Mouse (Mus musculus) forebrain, embryonic 10.5 days (tissue): ENCODE measurements around the gene Scgn. TPM values are rescaled to one million over a fixed set of nuclear protein-coding genes. Genes with fewer than 3 reads are reported as not detected.

Experiments used
- DNase-seq: peaks from one replicate; pipeline ENCODE4 v3.0.0-alpha.2; 2017; ENCODE audit warnings: low spot score; ENCODE audit errors: extremely low spot score
- H3K27ac ChIP-seq: fragments of 300-500 bp; sonication (generic); 2 replicates; pipeline ENCODE4 v1.5.1; 2016; ENCODE audit warnings: mild to moderate bottlenecking
- H3K27me3 ChIP-seq: fragments of 300-500 bp; sonication (generic); 2 replicates; pipeline ENCODE4 v1.6.1; 2016; ENCODE audit warnings: mild to moderate bottlenecking; ENCODE audit not compliant: poor library complexity, severe bottlenecking
- H3K36me3 ChIP-seq: fragments of 300-500 bp; sonication (generic); replicated peaks from 2 replicates; pipeline ENCODE4 v1.6.1; 2016; ENCODE audit warnings: mild to moderate bottlenecking, moderate library complexity
- H3K4me1 ChIP-seq: fragments of 300-500 bp; sonication (generic); 2 replicates; pipeline ENCODE4 v1.6.1; 2016
- H3K4me3 ChIP-seq: fragments of 300-500 bp; sonication (generic); 2 replicates; pipeline ENCODE4 v1.5.1; 2016; ENCODE audit warnings: mild to moderate bottlenecking, moderate library complexity
- H3K9me3 ChIP-seq: fragments of 300-500 bp; sonication (generic); 2 replicates; pipeline ENCODE4 v1.6.1; 2016; ENCODE audit warnings: mild to moderate bottlenecking, moderate library complexity
- WGBS: fragments of 180-500 bp; shearing (Covaris S2); methylation state at CpG from one replicate; pipeline ENCODE4 v1.1.7; 2016; 5-methylcytosine and 5-hydroxymethylcytosine counted together
- polyA plus RNA-seq: library from polyadenylated mRNA; unstranded; fragments of >200 nt; fragmentation: Nextera tagmentation; extraction: Ambion mirVana; gene quantifications from 2 replicates; pipeline ENCODE4 v1.2.1, GENCODE M21; 2016

Gene Scgn
- polyA plus RNA-seq = 0.21 TPM in 1 of 2 replicates, not detected in the other

DNA sequence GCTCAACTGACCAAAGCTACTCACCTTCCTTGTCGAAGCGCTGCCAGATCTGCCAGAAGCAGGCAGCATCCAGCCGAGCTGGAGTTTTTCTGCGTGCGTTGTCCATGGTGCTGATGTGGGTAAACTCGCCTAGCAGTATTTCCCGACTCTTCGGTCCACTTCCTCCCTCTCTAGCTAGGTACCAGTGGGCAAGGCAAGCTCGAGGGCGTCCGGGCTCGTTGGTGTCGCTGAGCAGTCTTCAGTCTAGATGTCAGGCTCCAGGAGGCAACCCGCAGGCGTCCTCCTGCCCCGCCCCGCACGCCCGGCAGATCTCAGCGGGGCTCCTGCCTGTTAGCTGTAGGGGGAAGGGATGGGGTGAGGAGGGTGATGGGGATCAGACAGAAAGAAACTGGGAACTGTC, at the start of gene Scgn:
Gene Scgn, minus strand, starts transcription at position 287 of the 400 bp plus-strand sequence.
- Histone ChIP-seq H3K27me3 (peaks cover 47% of the 10 kb centered on the region), H3K36me3 (no peaks in the 10 kb centered on the region), H3K4me3 (peak within 1 kb of the TSS; percentile 31; the same call in 1 of the 2 replicates), H3K4me1 (peaks cover 12% of the 10 kb centered on the region), H3K27ac (no peak within 1 kb of the TSS), H3K9me3 (no peaks in the 10 kb centered on the region)
- under 1% methylated on average over 20 of the region's 20 CpGs for WGBS
- peak; percentile 69 for DNase-seq

DNA sequence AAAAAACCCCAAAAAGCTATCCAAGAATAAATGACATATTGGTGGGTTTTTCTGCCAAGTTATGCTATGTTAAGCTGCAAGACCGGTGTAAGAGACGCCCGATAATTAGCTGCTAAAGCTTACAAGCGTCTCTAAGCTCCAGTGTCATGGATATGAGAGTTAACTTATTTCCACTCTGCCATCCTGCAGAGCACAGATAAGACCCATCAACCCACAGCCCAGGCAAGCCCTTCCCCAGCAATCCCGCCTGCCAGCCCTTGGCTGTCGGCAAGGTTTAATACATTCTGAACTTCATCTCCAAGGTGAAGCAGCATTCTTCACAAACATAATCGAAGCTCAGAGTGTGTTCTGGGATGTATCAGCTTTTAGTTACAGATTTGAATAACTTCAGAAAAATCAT, 49.2 kb upstream of the Scgn start:
- Histone ChIP-seq H3K27ac (no peak overlapping the region), H3K27me3 (no peaks in the 10 kb centered on the region), H3K4me3 (no peak overlapping the region), H3K36me3 (peaks cover 9% of the 10 kb centered on the region; the same call in 1 of the 2 replicates), H3K9me3 (no peaks in the 10 kb centered on the region), H3K4me1 (peaks cover 8% of the 10 kb centered on the region; the same call in 1 of the 2 replicates)
- DNase-seq = no peak
- 84% methylated on average over 7 of the region's 7 CpGs for WGBS

DNA sequence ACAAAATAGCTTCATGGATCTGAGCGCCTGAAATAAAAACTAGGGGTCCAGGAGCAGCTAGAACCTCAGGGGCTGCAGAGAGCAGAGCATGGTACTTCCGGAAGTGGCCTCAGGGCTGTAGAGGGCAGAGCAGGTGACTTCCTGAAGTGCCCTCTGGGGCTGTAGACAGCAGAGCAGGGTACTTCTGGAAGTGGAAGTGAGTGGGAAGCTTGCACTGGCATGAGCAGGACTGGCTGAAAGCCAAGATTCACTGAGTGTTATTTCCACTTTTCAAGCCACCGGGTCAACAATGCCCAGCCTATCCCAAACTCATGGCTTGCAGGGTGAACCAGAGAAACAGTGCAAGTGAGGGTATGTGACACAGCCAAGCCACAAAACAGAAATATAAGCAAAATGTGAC, 46.5 kb upstream of the Scgn start:
- Histone ChIP-seq H3K4me3 (no peak overlapping the region), H3K27ac (no peak overlapping the region), H3K36me3 (peaks cover 5% of the 10 kb centered on the region; the same call in 1 of the 2 replicates), H3K9me3 (no peaks in the 10 kb centered on the region), H3K27me3 (no peaks in the 10 kb centered on the region), H3K4me1 (0 out of 2 replicates have a peak, but pooled peaks cover 2% of the 10 kb centered on the region)
- 90% methylated on average over 3 of the region's 3 CpGs for WGBS
- no peak for DNase-seq

DNA sequence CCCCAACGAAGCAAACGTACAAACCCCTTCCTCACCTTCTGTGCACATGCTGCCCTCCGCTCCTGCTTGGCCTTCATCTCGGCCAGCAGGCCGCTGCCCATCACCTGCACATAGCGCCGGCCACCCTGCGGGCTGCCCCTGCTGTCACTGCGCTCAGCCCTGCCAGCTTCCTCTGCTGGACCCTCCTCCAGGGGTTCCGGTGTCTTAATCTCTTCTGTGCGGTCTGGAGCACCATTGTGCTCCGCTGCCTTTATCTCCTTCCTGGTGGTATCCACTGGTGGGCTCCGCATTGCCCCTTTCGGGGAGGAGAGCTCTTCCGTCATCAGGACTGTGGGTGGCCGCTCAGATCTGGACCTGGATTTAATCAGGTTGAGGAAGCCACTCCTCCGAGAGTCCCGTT, 45.1 kb upstream of the Scgn start:
- no peak overlapping the region for H3K4me3 ChIP-seq
- H3K4me1 ChIP-seq = 0 out of 2 replicates have a peak, but pooled peaks cover 2% of the 10 kb centered on the region
- H3K36me3 ChIP-seq = peaks cover 5% of the 10 kb centered on the region; the same call in 1 of the 2 replicates
- 70% methylated on average over 18 of the region's 18 CpGs for WGBS
- no peak overlapping the region for H3K27ac ChIP-seq
- H3K9me3 ChIP-seq = no peaks in the 10 kb centered on the region
- no peaks in the 10 kb centered on the region for H3K27me3 ChIP-seq
- DNase-seq = no peak

DNA sequence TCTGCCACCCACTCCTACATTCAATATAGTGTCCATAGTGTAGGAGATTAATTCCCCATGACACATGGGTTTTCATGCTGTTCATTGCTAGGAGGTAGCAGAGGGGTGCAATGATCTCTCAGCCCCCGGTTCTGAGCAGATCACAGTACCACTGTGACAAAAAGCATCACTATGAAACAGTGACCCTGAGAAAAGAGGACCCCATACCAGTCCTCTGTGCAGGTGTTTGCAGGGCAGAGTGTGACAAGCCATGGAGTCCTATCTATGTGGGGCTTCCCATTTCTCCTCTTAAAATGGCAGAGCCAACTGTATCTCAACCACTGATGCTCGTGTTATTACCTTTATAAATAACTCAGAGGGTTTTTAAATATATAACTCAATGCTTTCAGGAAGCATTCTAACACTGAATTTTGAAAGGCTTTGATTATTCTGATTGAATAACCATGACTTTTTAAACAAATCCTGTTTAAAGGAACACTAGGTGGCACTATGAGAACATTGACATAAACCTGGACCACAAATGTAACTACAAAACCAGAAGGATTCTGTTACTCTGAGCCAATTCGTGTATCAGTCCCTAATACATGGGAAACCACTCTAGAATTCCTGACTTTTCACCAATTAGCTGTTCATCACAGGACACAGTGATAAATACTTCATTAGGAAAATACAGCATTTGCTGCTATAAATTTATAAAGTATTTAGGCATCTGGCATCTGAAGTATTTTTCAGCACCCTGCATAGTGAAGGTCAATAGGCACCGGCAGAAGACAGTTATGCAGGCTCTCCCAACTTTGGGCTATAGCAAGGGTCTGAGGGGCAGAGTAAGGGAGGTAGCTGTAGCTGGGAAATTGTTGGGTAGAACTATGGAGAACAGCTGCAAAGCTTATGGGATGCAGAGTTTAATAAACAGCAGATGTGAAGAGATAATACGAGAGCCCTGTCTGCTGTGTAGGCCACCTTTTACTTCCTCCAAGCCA, 36.5 kb upstream of the Scgn start:
- Histone ChIP-seq H3K4me1 (no peaks in the 10 kb centered on the region), H3K9me3 (no peaks in the 10 kb centered on the region), H3K27ac (no peak overlapping the region), H3K27me3 (no peaks in the 10 kb centered on the region), H3K4me3 (no peak overlapping the region), H3K36me3 (no peaks in the 10 kb centered on the region; the same call in 1 of the 2 replicates)
- no peak for DNase-seq
- WGBS = 76% methylated on average over 5 of the region's 5 CpGs

DNA sequence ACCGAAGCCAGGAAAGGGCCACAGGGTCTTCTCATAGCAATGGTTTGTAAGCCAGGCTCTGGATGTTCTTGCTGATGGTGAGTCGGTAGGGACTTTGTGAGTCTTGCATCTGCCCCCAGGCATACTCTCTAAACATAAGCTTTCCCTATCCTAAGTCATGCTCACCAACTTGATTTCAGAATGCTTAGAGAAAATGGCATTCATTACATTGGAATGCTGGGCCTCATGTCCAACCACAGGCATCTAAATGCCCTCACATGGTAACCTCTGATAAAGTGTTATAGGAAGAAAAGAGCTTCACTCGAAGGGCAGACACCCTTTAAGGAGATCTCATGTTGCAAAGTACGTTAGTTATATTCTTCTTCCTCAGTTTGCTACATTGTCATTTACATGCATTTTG, 27.5 kb upstream of the Scgn start:
- no peaks in the 10 kb centered on the region for H3K4me1 ChIP-seq
- H3K27me3 ChIP-seq = no peaks in the 10 kb centered on the region
- no peaks in the 10 kb centered on the region for H3K36me3 ChIP-seq
- H3K9me3 ChIP-seq = no peaks in the 10 kb centered on the region
- WGBS = 86% methylated on average over 4 of the region's 4 CpGs
- H3K27ac ChIP-seq = no peak overlapping the region
- no peak for DNase-seq
- H3K4me3 ChIP-seq = no peak overlapping the region

DNA sequence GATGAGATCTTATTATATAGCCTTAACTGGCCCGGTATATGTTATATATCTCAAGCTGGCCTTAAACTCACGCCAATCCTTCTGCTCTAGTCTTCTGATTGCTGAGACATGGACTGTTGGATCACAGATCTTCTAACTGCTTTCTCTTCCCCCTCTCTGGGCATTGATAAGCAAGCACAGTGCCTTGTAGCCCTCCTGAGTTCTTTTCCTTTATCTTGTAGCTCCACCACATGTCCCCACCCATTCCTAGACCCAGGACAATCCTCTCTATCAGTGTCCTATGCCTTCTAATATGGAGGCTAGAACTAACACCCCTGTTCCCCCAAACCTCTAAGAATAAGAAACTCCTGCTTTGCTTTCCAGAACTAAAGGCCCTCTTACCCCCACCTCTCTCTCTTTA, 14.5 kb upstream of the Scgn start:
- DNase-seq = no peak
- Histone ChIP-seq H3K9me3 (no peaks in the 10 kb centered on the region), H3K36me3 (no peaks in the 10 kb centered on the region), H3K4me3 (no peak overlapping the region), H3K27ac (no peak overlapping the region), H3K4me1 (no peaks in the 10 kb centered on the region), H3K27me3 (no peaks in the 10 kb centered on the region)
- WGBS = 85% methylated on average over 2 of the region's 2 CpGs

DNA sequence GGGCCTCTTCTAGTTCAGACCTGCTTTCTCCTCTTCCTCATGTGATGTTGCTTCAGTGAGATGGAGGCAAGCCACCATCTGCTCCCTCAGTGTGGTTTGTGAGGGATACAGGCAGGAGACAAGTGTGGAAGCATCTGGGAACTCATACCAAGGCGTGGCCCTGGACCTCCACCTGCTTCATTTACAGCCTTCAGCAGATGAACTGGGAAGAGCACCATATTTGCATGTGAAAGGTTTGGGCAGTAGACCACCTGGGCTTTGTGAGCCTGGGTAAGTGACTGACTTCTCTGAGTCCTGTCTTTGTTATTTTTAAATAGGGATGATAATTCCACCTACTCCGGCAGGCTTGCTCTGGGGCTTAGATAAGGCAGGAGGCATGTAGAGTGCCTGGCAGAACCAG, 10.8 kb upstream of the Scgn start:
- no peaks in the 10 kb centered on the region for H3K4me1 ChIP-seq
- H3K27ac ChIP-seq = no peak overlapping the region
- DNase-seq = no peak
- WGBS = 74% methylated on average over 2 of the region's 2 CpGs
- H3K4me3 ChIP-seq = no peak overlapping the region
- no peaks in the 10 kb centered on the region for H3K9me3 ChIP-seq
- no peaks in the 10 kb centered on the region for H3K27me3 ChIP-seq
- H3K36me3 ChIP-seq = no peaks in the 10 kb centered on the region

DNA sequence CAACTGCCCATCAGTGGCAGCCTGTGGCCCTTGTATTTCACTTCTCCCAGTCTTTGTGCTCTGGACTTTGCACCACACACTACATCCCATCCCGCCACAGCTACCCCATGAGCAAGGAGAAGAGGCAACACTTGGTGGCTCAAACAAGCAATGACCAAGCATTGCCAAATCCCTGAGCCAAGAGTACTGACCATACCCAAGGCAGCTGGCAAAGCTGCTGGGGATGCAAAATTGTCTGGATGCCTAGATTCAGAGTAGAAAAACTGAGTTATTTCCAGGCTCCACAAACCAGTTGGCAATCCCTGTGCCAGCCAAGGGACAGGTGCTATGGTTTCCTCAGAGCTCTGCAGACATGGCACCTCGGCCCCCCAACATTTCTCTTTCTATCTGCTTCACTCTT, 10.1 kb upstream of the Scgn start:
- WGBS = 77% methylated on average over 2 of the region's 2 CpGs
- no peaks in the 10 kb centered on the region for H3K27me3 ChIP-seq
- no peak overlapping the region for H3K4me3 ChIP-seq
- DNase-seq = no peak
- no peak overlapping the region for H3K27ac ChIP-seq
- no peaks in the 10 kb centered on the region for H3K36me3 ChIP-seq
- no peaks in the 10 kb centered on the region for H3K9me3 ChIP-seq
- H3K4me1 ChIP-seq = no peaks in the 10 kb centered on the region

DNA sequence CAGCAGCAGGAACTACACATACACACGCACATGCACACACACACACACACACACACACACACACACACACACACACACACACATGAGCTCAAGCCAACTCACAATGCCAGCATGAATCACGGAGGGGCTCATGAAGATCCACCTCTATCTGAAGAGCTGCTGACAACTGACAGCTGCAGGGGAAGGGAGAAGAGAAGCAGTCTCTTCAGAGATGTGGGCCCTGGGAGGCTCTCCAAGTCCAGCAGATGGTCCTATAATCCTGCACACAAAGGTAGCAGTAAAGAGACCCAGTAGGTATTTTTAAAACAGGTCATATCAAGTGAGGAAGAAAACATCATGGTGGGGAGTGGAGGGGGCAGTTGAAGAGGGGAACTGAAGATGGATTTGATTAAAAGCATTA, 7.8 kb upstream of the Scgn start:
- DNase-seq = no peak
- Histone ChIP-seq H3K36me3 (no peaks in the 10 kb centered on the region), H3K4me1 (peaks cover 3% of the 10 kb centered on the region; the same call in 1 of the 2 replicates), H3K27ac (no peak overlapping the region), H3K4me3 (no peak overlapping the region), H3K9me3 (no peaks in the 10 kb centered on the region), H3K27me3 (peaks cover 8% of the 10 kb centered on the region)
- 92% methylated on average over 2 of the region's 2 CpGs for WGBS

DNA sequence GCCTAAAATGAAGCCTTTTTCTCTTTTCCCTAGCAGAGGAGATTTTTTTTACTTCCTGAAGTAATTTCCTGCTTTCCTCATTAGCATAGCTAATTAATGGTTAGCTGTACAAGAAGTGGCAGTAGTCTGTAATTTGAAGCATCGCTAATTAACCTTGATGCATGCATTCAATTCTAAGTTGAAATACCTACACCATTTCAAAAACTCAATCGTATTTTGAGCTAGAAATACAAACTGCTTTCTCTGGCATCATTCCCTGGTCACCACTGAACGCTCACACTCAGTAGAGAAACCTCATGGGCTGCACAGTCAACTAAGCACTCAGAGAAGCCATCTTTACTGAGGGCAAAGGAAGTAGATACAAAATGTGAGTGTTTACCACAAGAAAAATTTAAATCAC, 3.7 kb upstream of the Scgn start:
- Histone ChIP-seq H3K4me1 (peaks cover 12% of the 10 kb centered on the region), H3K4me3 (no peak overlapping the region), H3K27ac (no peak overlapping the region), H3K9me3 (no peaks in the 10 kb centered on the region), H3K36me3 (no peaks in the 10 kb centered on the region), H3K27me3 (peaks cover 44% of the 10 kb centered on the region)
- 69% methylated on average over 3 of the region's 3 CpGs for WGBS
- DNase-seq = no peak

DNA sequence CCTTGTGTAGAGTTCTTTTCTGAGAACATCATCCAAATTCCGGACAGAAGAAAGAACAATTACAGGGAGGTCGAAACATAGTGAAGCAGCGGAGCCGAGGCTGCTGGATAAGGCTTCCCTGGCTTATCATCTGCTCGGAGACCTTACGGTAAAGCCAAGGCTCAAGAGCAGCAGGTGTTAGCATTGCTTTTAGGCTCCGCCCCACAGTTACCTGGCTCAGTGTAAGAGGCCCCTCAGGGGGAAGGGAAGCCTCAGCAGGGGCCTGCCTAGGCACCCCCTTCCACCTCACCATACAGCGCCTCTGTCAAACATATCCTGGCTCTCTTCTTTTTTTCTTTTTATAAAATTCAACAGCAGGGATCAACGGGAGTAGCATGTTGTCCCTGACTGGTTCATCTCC, 3.0 kb upstream of the Scgn start:
- 15% methylated on average over 9 of the region's 9 CpGs for WGBS
- DNase-seq = no peak

DNA sequence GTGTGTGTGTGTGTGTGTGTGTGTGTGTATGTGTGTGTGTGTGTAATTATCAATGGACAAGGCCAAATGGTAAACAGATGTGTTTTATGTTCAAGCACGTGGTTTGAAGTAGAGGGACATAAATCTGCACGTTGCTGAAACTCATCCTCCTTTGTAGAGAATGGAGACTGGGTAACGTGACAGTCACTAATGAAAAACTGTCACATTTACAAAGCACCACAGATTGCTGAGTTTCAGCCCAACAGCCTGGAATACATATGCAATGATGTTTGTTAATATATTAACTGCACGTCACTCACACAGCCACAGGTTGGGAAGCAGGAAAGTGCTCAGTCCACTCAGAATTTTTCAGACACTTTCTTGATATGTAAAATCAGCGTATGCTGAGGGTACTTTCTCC, 563 bp downstream of the Scgn start:
- Histone ChIP-seq H3K36me3 (no peaks in the 10 kb centered on the region), H3K27me3 (peaks cover 45% of the 10 kb centered on the region), H3K9me3 (no peaks in the 10 kb centered on the region), H3K4me1 (peaks cover 13% of the 10 kb centered on the region), H3K4me3 (peak overlapping the region; percentile 31; the same call in 1 of the 2 replicates), H3K27ac (no peak overlapping the region)
- DNase-seq = no peak
- 44% methylated on average over 5 of the region's 5 CpGs for WGBS

More for the DNA sequence above, 3.0 kb upstream of the Scgn start:
- Histone ChIP-seq H3K36me3 (no peaks in the 10 kb centered on the region), H3K27me3 (peaks cover 47% of the 10 kb centered on the region), H3K27ac (no peak overlapping the region), H3K9me3 (no peaks in the 10 kb centered on the region), H3K4me1 (peaks cover 12% of the 10 kb centered on the region), H3K4me3 (no peak overlapping the region)
